Mouse (Mus musculus) MEL (cell line): Measurements from ENCODE around the gene Asah2. TPM values are rescaled to one million over a fixed set of nuclear protein-coding genes. Genes with fewer than 3 reads are reported as not detected.

Experiments used
- DNase-seq: peaks from one replicate; pipeline ENCODE4 v3.0.0; 2011; ENCODE audit warnings: low read depth, low spot score
- H3K27ac ChIP-seq: 2 replicates; pipeline ENCODE4 v1.5.1; 2012; ENCODE audit warnings: low read depth, mild to moderate bottlenecking, control low read depth, low read length, moderate library complexity; ENCODE audit not compliant: control insufficient read depth
- H3K27me3 ChIP-seq, 2 experiments: fragments of 150-350 bp in 1 of 2; sonication (generic) in 1 of 2; 2 replicates each; pipeline ENCODE4 v1.6.1; 2012; ENCODE audit warnings: low read length in 2 of 2, mild to moderate bottlenecking in 2 of 2, improper control_type of control experiment in 1 of 2, moderate library complexity in 1 of 2; ENCODE audit not compliant: insufficient read depth in 2 of 2, control insufficient read depth in 1 of 2
- H3K36me3 ChIP-seq, 2 experiments: 2 replicates each; pipeline ENCODE4 v1.6.1; 2012 to 2014; ENCODE audit warnings: low read length in 2 of 2, improper control_type of control experiment in 1 of 2, inconsistent platforms in 1 of 2, mild to moderate bottlenecking in 1 of 2; ENCODE audit not compliant: insufficient read depth in 2 of 2, control insufficient read depth in 1 of 2
- H3K4me1 ChIP-seq, 2 experiments: fragments of 150-350 bp in 1 of 2; sonication (generic) in 1 of 2; 2 replicates each; pipeline ENCODE4 v1.6.1; 2012; ENCODE audit warnings: low read length in 2 of 2, improper control_type of control experiment in 1 of 2, mild to moderate bottlenecking in 1 of 2; ENCODE audit not compliant: insufficient read depth in 2 of 2, control insufficient read depth in 1 of 2
- H3K4me3 ChIP-seq, 2 experiments: fragments of 150-350 bp in 1 of 2; sonication (generic) in 1 of 2; 2 replicates each; pipeline ENCODE4 v1.5.1; 2012; ENCODE audit warnings: low read depth in 2 of 2, low read length in 2 of 2, mild to moderate bottlenecking in 2 of 2, moderate library complexity in 2 of 2, control low read depth in 1 of 2, improper control_type of control experiment in 1 of 2; ENCODE audit not compliant: control insufficient read depth in 1 of 2, insufficient read depth in 1 of 2
- H3K79me2 ChIP-seq: 2 replicates; pipeline ENCODE4 v1.6.1; 2012; ENCODE audit warnings: mild to moderate bottlenecking, low read length, moderate library complexity; ENCODE audit not compliant: control insufficient read depth, poor library complexity, insufficient read depth
- H3K9ac ChIP-seq: 2 replicates; pipeline ENCODE4 v1.6.1; 2012; ENCODE audit warnings: low read depth, mild to moderate bottlenecking, control low read depth, low read length, moderate library complexity; ENCODE audit not compliant: control insufficient read depth, poor library complexity, severe bottlenecking
- H3K9me3 ChIP-seq: fragments of 150-350 bp; sonication (generic); replicated peaks from 2 replicates; pipeline ENCODE4 v1.6.1; 2012; ENCODE audit warnings: mild to moderate bottlenecking, low read length, improper control_type of control experiment, moderate library complexity; ENCODE audit not compliant: insufficient read depth
- CHD1 ChIP-seq: IDR thresholded peaks from 2 replicates; pipeline ENCODE4 v1.6.1; 2012; ENCODE audit warnings: low read depth, mild to moderate bottlenecking, inconsistent platforms, low read length, improper control_type of control experiment
- CHD2 ChIP-seq: IDR thresholded peaks from 2 replicates; pipeline ENCODE4 v1.6.1; 2011; ENCODE audit warnings: low read length, improper control_type of control experiment
- ETS1 ChIP-seq: IDR thresholded peaks from 2 replicates; pipeline ENCODE4 v1.6.1; 2012; ENCODE audit warnings: low read depth, mild to moderate bottlenecking, inconsistent platforms, low read length, improper control_type of control experiment, moderate library complexity
- GATA1 ChIP-seq: IDR thresholded peaks from 2 replicates; pipeline ENCODE4 v1.6.1; 2011; ENCODE audit warnings: low read depth, low read length, improper control_type of control experiment
- HCFC1 ChIP-seq: IDR thresholded peaks from 2 replicates; pipeline ENCODE4 v1.6.1; 2012; ENCODE audit warnings: low read depth, mild to moderate bottlenecking, inconsistent platforms, low read length, improper control_type of control experiment, moderate library complexity
- JUND ChIP-seq: IDR thresholded peaks from 2 replicates; pipeline ENCODE4 v1.6.1; 2011; ENCODE audit warnings: low read depth, mild to moderate bottlenecking, improper control_type of control experiment, low read length
- KAT2A ChIP-seq: conservative IDR thresholded peaks from 2 replicates; pipeline ENCODE4 v1.6.1; 2012; ENCODE audit warnings: low read depth, low read length, improper control_type of control experiment, inconsistent platforms
- MAX ChIP-seq: IDR thresholded peaks from 2 replicates; pipeline ENCODE4 v1.6.1; 2011; ENCODE audit warnings: low read length, improper control_type of control experiment
- MXI1 ChIP-seq: IDR thresholded peaks from 2 replicates; pipeline ENCODE4 v1.6.1; 2011; ENCODE audit warnings: mild to moderate bottlenecking, low read depth, low read length, improper control_type of control experiment
- NRF1 ChIP-seq: IDR thresholded peaks from 2 replicates; pipeline ENCODE4 v1.6.1; 2014; ENCODE audit warnings: low read depth, mild to moderate bottlenecking, inconsistent platforms, low read length, improper control_type of control experiment, moderate library complexity; ENCODE audit not compliant: poor library complexity, insufficient read depth, severe bottlenecking
- POLR2A ChIP-seq, 2 experiments: IDR thresholded peaks; 2 replicates each; pipeline ENCODE4 v1.6.1; 2011 to 2012; ENCODE audit warnings: low read length in 2 of 2, mild to moderate bottlenecking in 2 of 2, control low read depth in 1 of 2, improper control_type of control experiment in 1 of 2, low read depth in 1 of 2, moderate library complexity in 1 of 2; ENCODE audit not compliant: control insufficient read depth in 1 of 2, insufficient read depth in 1 of 2, poor library complexity in 1 of 2
- RAD21 ChIP-seq: IDR thresholded peaks from 2 replicates; pipeline ENCODE4 v1.6.1; 2011; ENCODE audit warnings: mild to moderate bottlenecking, low read depth, low read length, improper control_type of control experiment
- RCOR1 ChIP-seq: IDR thresholded peaks from 2 replicates; pipeline ENCODE4 v1.6.1; 2012; ENCODE audit warnings: low read depth, mild to moderate bottlenecking, inconsistent platforms, low read length, improper control_type of control experiment
- SMC3 ChIP-seq: IDR thresholded peaks from 2 replicates; pipeline ENCODE4 v1.6.1; 2011; ENCODE audit warnings: low read depth, low read length, improper control_type of control experiment
- UBTF ChIP-seq: IDR thresholded peaks from 2 replicates; pipeline ENCODE4 v1.6.1; 2012; ENCODE audit warnings: low read depth, mild to moderate bottlenecking, inconsistent platforms, low read length, improper control_type of control experiment, moderate library complexity, borderline replicate concordance; ENCODE audit not compliant: insufficient read depth
- USF1 ChIP-seq: IDR thresholded peaks from 2 replicates; pipeline ENCODE4 v1.6.1; 2014; ENCODE audit warnings: low read depth, mild to moderate bottlenecking, inconsistent platforms, low read length, improper control_type of control experiment, moderate library complexity
- USF2 ChIP-seq, 2 experiments: IDR thresholded peaks; 2 replicates each; pipeline ENCODE4 v1.6.1; 2011 to 2012; ENCODE audit warnings: improper control_type of control experiment in 2 of 2, low read length in 2 of 2, borderline replicate concordance in 1 of 2, inconsistent platforms in 1 of 2, low read depth in 1 of 2, mild to moderate bottlenecking in 1 of 2; ENCODE audit not compliant: insufficient read depth in 1 of 2
- ZKSCAN1 ChIP-seq: IDR thresholded peaks from 2 replicates; pipeline ENCODE4 v1.6.1; 2012; ENCODE audit warnings: low read depth, mild to moderate bottlenecking, inconsistent platforms, low read length, improper control_type of control experiment, moderate library complexity
- polyA plus RNA-seq, 2 experiments: library from polyadenylated mRNA; stranded (reverse) in 1 of 2; unstranded in 1 of 2; fragments of >175 nt in 1 of 2; fragments of >200 nt in 1 of 2; gene quantifications; 2 replicates each; pipeline versions ENCODE4 v1.2.1 to v1.2.4; 2012; ENCODE audit warnings: low replicate concordance in 2 of 2, low read depth in 1 of 2; ENCODE audit not compliant: insufficient read length in 2 of 2, insufficient read depth in 1 of 2, missing spikeins in 1 of 2
- total RNA-seq: library from RNA; depleted of rRNA; stranded (reverse); fragments of 300-350 nt; gene quantifications from 2 replicates; pipeline ENCODE4 v1.2.3, GENCODE M21; 2012

Gene Asah2
- total and polyA plus RNA-seq, 3 experiments: 0.58 to 1.3 TPM; not detected in 1

DNA sequence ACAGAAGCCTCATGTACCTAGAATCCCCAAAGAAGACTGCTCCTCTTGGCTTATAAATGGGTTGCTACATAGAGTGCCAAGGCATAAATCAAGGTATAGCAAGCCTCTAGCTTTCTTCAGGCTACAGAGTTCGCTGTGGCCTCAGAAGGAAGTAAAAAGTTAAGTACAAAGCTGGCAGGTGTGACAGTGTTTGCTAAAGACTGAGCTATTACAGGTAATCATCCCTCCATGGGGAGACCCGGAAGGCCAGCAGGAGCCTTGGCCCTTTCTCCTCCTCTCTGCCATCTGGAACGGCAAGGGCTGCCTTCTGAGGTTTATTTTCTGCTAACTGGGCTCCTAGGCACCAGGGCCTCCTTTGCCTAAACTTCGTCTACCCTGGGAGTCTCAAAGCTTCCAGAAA is 3.8 kb downstream of the Asah2 start:
- TF ChIP-seq KAT2A (no peak), UBTF (no peak), SMC3 (no peak)
- H3K4me3 ChIP-seq: no peak overlapping the region
- H3K27ac ChIP-seq: no peak overlapping the region
- H3K36me3 ChIP-seq: peaks cover 0 to 2% of the 10 kb centered on the region in 2 experiments; a peak in 2 of 4 replicates
- no peaks in the 10 kb centered on the region for H3K27me3 ChIP-seq
- no peaks in the 10 kb centered on the region for H3K9me3 ChIP-seq
- peaks cover 0 to 4% of the 10 kb centered on the region in 2 experiments; a peak in 2 of 4 replicates for H3K4me1 ChIP-seq
- peaks cover 1% of the 10 kb centered on the region; the same call in 1 of the 2 replicates for H3K79me2 ChIP-seq
- H3K9ac ChIP-seq: no peak overlapping the region
- DNase-seq: no peak

GRCm38 (mm10) chr19:32102976-32103300 is 5.1 kb downstream of the Asah2 start:
- H3K4me1 ChIP-seq: peaks cover 0 to 4% of the 10 kb centered on the region in 2 experiments; a peak in 1 of 4 replicates
- no peak overlapping the region for H3K4me3 ChIP-seq
- no peak overlapping the region for H3K9ac ChIP-seq
- peaks cover 1% of the 10 kb centered on the region; the same call in 1 of the 2 replicates for H3K79me2 ChIP-seq
- no peaks in the 10 kb centered on the region for H3K9me3 ChIP-seq
- peaks cover 0 to 2% of the 10 kb centered on the region in 2 experiments; a peak in 1 of 4 replicates for H3K36me3 ChIP-seq
- H3K27me3 ChIP-seq: no peaks in the 10 kb centered on the region
- no peak for TF ChIP-seq JUND
- no peak for TF ChIP-seq MAX
- no peak for TF ChIP-seq CHD2
- no peak for TF ChIP-seq CHD1
- no peak for TF ChIP-seq USF2 (IDR thresholded peaks at IDR 0.05; ENCODE audit: borderline replicate concordance in 1 of 2, insufficient read depth in 1 of 2, low read depth in 1 of 2, low read length in 2 of 2)
- no peak for TF ChIP-seq HCFC1
- TF ChIP-seq RAD21: no peak
- TF ChIP-seq ETS1: no peak
- no peak for TF ChIP-seq GATA1
- no peak for TF ChIP-seq SMC3
- no peak for TF ChIP-seq KAT2A
- DNase-seq: no peak
- H3K27ac ChIP-seq: no peak overlapping the region

DNA sequence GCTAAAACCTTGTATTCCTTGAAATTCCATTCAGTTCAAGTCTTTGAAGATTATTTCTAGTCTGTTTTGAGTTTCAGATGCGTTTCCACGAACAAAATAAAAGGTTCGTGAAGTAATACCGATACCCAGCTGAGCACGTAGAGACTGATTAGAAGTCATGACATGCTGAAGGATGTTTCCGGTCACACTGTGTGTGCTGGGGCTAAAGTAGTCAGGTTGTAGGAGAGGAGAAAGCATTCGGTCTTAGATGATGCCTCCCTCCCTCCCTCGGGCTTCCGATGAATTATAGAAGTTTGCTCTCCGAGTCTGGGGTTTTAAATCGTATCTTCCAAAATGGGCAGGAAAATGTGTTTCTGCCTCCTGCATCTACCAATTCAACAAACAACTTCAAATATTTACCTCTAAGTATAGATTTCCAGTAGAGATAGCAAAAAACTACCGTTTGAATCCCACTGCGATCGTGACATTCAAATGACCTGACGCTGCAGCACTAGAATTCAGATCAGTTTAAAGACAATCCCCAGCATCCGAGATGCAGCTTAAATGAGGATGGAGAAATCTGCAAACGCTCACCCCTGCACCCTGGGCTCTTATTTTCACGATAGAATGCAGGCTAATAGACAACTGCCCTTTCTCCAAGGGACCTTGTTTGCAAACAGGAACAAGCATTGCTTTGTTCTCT is 5.6 kb downstream of the Asah2 start:
- Histone ChIP-seq H3K79me2 (no peaks in the 10 kb centered on the region), H3K27me3 (no peaks in the 10 kb centered on the region), H3K9ac (no peak overlapping the region), H3K4me3 (no peak overlapping the region), H3K9me3 (no peaks in the 10 kb centered on the region), H3K27ac (no peak overlapping the region), H3K36me3 (peaks cover 0 to 2% of the 10 kb centered on the region in 2 experiments; a peak in 1 of 4 replicates), H3K4me1 (peaks cover 0 to 3% of the 10 kb centered on the region in 2 experiments; a peak in 1 of 4 replicates)
- DNase-seq: no peak
- TF ChIP-seq SMC3 (no peak), HCFC1 (no peak), RCOR1 (no peak), JUND (no peak), CHD1 (no peak), USF1 (no peak), ZKSCAN1 (no peak), CHD2 (no peak), NRF1 (no peak), POLR2A (IDR thresholded peaks at IDR 0.05; ENCODE audit: control insufficient read depth in 1 of 2, insufficient read depth in 1 of 2, low read depth in 1 of 2, low read length in 2 of 2, poor library complexity in 1 of 2) (no peak), MXI1 (no peak)
